Mouse (Mus musculus) kidney, embryonic 16.5 days (tissue): Measurements from ENCODE around the gene Daglb. TPM values are rescaled to one million over a fixed set of nuclear protein-coding genes. Genes with fewer than 3 reads are reported as not detected.

Experiments
- ATAC-seq: fragments of 200-750 bp; cut with Nextera tagmentation; 2 replicates; pipeline ENCODE4 v1.8.0; 2017; ENCODE audit warnings: moderate TSS enrichment; ENCODE audit not compliant: low FRiP score, low TSS enrichment
- H3K27ac ChIP-seq: fragments of 300-500 bp; sonication (generic); 2 replicates; pipeline ENCODE4 v1.5.1; 2014; ENCODE audit warnings: low read length
- H3K27me3 ChIP-seq: fragments of 300-500 bp; sonication (generic); 2 replicates; pipeline ENCODE4 v1.6.1; 2014; ENCODE audit warnings: low read length, control low read depth, mixed read lengths; ENCODE audit not compliant: insufficient read depth
- H3K36me3 ChIP-seq: fragments of 300-500 bp; sonication (generic); 2 replicates; pipeline ENCODE4 v1.6.1; 2014; ENCODE audit warnings: low read length, control low read depth, mixed read lengths; ENCODE audit not compliant: insufficient read depth
- H3K4me1 ChIP-seq: fragments of 300-500 bp; sonication (generic); 2 replicates; pipeline ENCODE4 v1.6.1; 2014; ENCODE audit warnings: low read length, control low read depth, mixed read lengths; ENCODE audit not compliant: insufficient read depth
- H3K4me2 ChIP-seq: fragments of 300-500 bp; sonication (generic); replicated peaks from 2 replicates; pipeline ENCODE4 v1.6.1; 2014; ENCODE audit warnings: low read depth, low read length
- H3K4me3 ChIP-seq: fragments of 300-500 bp; sonication (generic); 2 replicates; pipeline ENCODE4 v1.5.1; 2014; ENCODE audit warnings: mild to moderate bottlenecking, low read length
- H3K9ac ChIP-seq: fragments of 300-500 bp; sonication (generic); replicated peaks from 2 replicates; pipeline ENCODE4 v1.6.1; 2014; ENCODE audit warnings: low read length
- H3K9me3 ChIP-seq: fragments of 300-500 bp; sonication (generic); 2 replicates; pipeline ENCODE4 v1.6.1; 2016; ENCODE audit warnings: low read length, control low read depth
- whole genome bisulfite sequencing: fragments of 180-500 bp; shearing (Covaris S2); extraction: QIAGEN DNeasy Blood & Tissue Kit; methylation state at CpG from one replicate; pipeline ENCODE4 v1.1.7; 2014; 5-methylcytosine and 5-hydroxymethylcytosine counted together
- polyA plus RNA-seq: library from polyadenylated mRNA; unstranded; fragments of >200 nt; fragmentation: Nextera tagmentation; extraction: Ambion mirVana; gene quantifications from 2 replicates; pipeline ENCODE4 v1.2.1, GENCODE M21; 2015

Gene Daglb
- polyA plus RNA-seq, 1 experiment from 2014 or later = 9.0 TPM

DNA sequence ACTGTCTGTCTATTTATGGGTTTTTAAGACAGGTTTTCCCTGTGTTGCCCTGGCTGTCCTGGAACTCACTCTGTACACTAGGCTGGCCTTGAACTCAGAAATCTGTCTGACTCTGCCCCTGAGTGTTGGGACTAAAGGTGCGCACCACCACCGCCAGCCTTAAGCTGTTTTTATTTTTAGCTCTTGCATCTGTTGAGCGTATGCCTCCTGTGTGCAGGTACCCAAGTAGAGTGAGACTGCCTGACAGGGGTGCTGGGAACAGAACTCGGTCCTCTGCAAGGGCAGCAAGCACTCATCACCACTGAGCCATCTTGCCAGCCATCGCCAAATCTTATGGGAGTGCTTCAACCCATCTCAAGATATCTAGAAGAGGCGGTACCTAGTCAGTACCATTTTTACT is 11.6 kb downstream of the Daglb start:
- Histone ChIP-seq H3K36me3 (peaks cover 20% of the 10 kb centered on the region; the same call in 1 of the 2 replicates), H3K4me3 (no peak overlapping the region), H3K9me3 (no peaks in the 10 kb centered on the region), H3K4me2 (no peak overlapping the region), H3K4me1 (no peaks in the 10 kb centered on the region), H3K27ac (no peak overlapping the region), H3K27me3 (no peaks in the 10 kb centered on the region), H3K9ac (no peak overlapping the region)
- no peak for ATAC-seq
- 96% methylated on average over 6 of the region's 6 CpGs for WGBS

DNA sequence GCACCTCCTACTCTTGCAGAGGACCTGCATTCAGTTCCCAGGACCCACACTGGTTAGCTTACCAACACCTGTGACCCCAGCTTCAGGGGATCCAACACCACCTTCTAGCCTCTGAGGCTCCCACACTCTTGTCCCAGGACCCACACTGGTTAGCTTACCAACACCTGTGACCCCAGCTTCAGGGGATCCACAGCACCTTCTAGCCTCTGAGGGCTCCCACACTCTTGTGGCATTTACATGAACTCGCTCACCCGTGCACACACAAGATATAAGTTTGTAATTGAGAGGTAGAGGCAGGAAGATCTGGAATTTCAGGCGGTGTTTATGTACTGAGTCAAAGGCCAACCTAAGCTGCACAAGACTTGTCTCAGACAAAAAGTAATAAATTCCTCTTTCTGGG is 13.5 kb downstream of the Daglb start:
- Histone ChIP-seq H3K4me3 (no peak overlapping the region), H3K36me3 (peaks cover 19% of the 10 kb centered on the region; the same call in 1 of the 2 replicates), H3K9ac (no peak overlapping the region), H3K4me2 (no peak overlapping the region), H3K27me3 (no peaks in the 10 kb centered on the region), H3K9me3 (no peaks in the 10 kb centered on the region), H3K4me1 (no peaks in the 10 kb centered on the region), H3K27ac (no peak overlapping the region)
- WGBS = 73% methylated on average over 3 of the region's 3 CpGs
- ATAC-seq = no peak

DNA sequence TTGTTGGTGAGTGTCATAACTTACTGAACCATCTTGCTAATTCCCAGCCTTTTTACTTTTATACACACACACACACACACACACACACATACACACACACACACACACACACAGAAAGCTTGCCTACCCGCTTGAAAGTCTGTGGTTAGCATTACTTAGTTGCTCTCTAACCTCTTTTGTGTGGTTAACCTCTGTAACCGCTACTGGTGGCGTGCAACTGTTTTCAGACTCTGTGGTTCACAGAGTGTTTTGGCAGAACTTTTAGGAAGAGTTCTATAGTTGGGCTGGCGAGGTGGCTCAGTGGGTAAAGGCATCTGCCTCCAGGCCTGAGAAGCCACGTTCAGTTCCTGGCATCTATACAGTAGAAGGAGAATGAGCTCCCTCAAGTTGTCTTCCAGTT is 20.6 kb downstream of the Daglb start:
- Histone ChIP-seq H3K27ac (no peak overlapping the region), H3K27me3 (no peaks in the 10 kb centered on the region), H3K9me3 (no peaks in the 10 kb centered on the region), H3K4me1 (no peaks in the 10 kb centered on the region), H3K9ac (no peak overlapping the region), H3K4me2 (no peak overlapping the region), H3K36me3 (0 out of 2 replicates have a peak, but pooled peaks cover 2% of the 10 kb centered on the region), H3K4me3 (no peak overlapping the region)
- WGBS = 86% methylated on average over 5 of the region's 5 CpGs
- no peak for ATAC-seq

DNA sequence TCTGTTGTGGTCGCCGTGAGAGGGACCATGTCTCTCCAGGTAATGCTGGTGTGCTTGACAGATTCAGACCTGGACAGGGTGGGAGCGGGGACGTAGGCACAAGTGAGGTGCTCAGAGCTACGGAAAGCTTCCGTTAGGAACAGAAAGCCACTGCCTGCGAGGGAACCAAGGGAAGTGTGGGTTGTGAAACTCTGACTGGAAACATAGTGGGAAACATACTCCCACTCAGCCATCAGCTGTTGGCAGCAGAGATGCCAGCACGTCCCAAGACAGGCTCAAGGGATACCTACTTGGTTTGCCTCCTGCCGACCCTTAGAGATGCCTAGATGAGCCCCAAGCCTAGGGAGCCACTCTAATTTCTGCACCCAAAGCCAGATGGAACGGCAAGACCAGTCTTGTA is 22.8 kb downstream of the Daglb start:
- Histone ChIP-seq H3K9me3 (no peaks in the 10 kb centered on the region), H3K27me3 (no peaks in the 10 kb centered on the region)
- 92% methylated on average over 10 of the region's 10 CpGs for WGBS

DNA sequence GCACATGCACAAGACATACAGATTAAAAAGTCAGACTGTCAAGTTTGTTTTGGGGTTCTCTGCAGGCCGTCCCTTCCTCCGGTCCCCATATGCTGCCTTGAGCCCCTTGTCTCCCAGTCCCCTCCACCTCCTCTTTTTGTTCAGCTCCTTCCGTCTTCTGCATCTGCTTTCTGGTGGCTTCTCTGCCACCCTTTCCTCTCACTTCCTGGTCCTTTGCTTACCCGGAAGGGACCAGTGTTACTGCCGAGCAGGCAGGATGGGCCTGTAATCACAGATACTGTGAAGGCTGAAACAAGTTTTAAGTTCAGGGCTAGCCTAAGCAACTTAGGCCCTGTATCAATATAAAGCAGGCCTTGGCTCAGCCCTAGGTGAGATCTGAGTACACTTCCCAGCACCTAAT is 23.6 kb downstream of the Daglb start:
- ATAC-seq = no peak
- H3K4me1 ChIP-seq = no peaks in the 10 kb centered on the region
- H3K27me3 ChIP-seq = no peaks in the 10 kb centered on the region
- no peak overlapping the region for H3K27ac ChIP-seq
- no peak overlapping the region for H3K4me2 ChIP-seq
- H3K4me3 ChIP-seq = no peak overlapping the region
- H3K36me3 ChIP-seq = 0 out of 2 replicates have a peak, but pooled peaks cover 2% of the 10 kb centered on the region
- H3K9ac ChIP-seq = no peak overlapping the region
- 93% methylated on average over 5 of the region's 5 CpGs for WGBS
- no peaks in the 10 kb centered on the region for H3K9me3 ChIP-seq

More for the DNA sequence above, 22.8 kb downstream of the Daglb start:
- no peak overlapping the region for H3K27ac ChIP-seq
- no peak overlapping the region for H3K4me2 ChIP-seq
- H3K9ac ChIP-seq = no peak overlapping the region
- no peaks in the 10 kb centered on the region for H3K4me1 ChIP-seq
- 0 out of 2 replicates have a peak, but pooled peaks cover 2% of the 10 kb centered on the region for H3K36me3 ChIP-seq
- ATAC-seq = no peak
- no peak overlapping the region for H3K4me3 ChIP-seq

DNA sequence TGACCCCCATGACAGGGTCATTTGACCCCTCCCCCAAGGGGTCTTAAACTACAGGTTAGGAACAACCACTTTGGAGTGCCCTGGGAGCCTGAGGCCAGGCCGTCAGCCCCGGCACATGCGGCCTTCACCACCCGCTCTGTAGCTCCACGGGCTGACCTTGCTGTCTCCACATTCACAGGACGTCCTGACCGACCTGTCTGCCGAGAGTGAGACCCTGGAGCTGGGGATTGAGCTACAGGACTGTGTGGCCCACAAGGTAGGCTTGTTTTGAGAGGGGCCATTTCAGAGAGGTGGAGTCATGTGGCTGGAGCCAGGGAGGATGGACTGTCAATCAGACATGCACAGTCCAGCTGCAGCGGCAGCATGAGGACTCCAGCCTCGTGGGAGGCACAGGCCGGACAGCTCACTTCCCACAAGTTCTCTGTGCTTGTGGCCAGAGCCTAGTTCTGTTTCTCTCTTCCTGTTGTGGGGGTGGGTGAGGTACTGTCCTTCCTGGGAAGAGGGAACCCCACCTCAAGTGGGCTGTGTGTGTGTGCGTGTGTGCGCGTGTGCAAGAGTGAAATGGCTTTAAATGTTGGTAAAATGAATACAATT is 25.5 kb downstream of the Daglb start:
- WGBS = 73% methylated on average over 14 of the region's 14 CpGs
- no peak overlapping the region for H3K27ac ChIP-seq
- ATAC-seq = no peak
- no peaks in the 10 kb centered on the region for H3K27me3 ChIP-seq
- H3K4me3 ChIP-seq = no peak overlapping the region
- no peaks in the 10 kb centered on the region for H3K36me3 ChIP-seq
- no peaks in the 10 kb centered on the region for H3K4me1 ChIP-seq
- no peaks in the 10 kb centered on the region for H3K9me3 ChIP-seq
- no peak overlapping the region for H3K4me2 ChIP-seq
- no peak overlapping the region for H3K9ac ChIP-seq

DNA sequence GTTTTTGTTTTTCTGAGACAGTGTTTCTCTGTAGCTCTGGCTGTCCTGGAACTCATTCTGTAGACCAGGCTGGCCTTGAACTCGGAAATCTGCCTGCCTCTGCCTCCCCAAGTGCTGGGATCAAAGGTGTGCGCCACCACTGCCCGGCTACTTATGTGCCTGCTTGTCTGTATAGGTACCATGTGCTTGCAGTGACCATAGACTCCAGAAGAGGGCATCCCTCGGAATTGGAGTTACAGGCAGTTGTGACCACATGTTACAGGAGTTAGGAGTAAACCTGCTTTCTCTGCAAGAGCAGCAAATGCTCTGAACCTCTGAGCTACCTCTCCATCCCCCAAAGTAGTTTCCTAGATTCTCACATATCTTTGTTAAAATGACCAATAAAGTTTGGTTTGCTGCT is 27.4 kb downstream of the Daglb start:
- 92% methylated on average over 4 of the region's 4 CpGs for WGBS
- no peak for ATAC-seq
- no peak overlapping the region for H3K27ac ChIP-seq
- H3K4me1 ChIP-seq = no peaks in the 10 kb centered on the region
- H3K9me3 ChIP-seq = no peaks in the 10 kb centered on the region
- 0 out of 2 replicates have a peak, but pooled peaks cover 3% of the 10 kb centered on the region for H3K36me3 ChIP-seq
- H3K4me2 ChIP-seq = no peak overlapping the region
- H3K4me3 ChIP-seq = no peak overlapping the region
- H3K9ac ChIP-seq = no peak overlapping the region
- H3K27me3 ChIP-seq = no peaks in the 10 kb centered on the region

DNA sequence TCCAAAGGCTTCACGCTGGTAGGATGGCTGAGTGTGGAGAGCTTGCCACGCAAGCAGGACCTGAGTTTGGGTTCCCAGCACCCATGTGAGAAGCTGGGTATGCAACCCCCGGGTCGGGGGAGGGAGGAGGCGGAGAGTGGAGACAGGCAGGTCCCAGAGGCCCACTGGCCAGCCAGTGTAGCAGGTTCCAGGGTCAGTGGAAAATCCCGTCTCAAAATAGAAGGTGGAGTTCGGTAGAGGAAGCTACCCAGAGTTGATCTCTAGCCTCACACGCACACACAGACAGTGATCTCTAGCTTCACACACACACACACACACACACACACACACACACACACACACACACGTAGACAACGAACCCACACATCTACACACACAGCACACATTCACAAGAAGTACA is 28.8 kb downstream of the Daglb start:
- WGBS = 86% methylated on average over 10 of the region's 10 CpGs
- H3K36me3 ChIP-seq = 0 out of 2 replicates have a peak, but pooled peaks cover 3% of the 10 kb centered on the region
- no peak overlapping the region for H3K27ac ChIP-seq
- H3K9ac ChIP-seq = no peak overlapping the region
- H3K9me3 ChIP-seq = no peaks in the 10 kb centered on the region
- H3K27me3 ChIP-seq = no peaks in the 10 kb centered on the region
- H3K4me2 ChIP-seq = no peak overlapping the region
- ATAC-seq = no peak
- H3K4me3 ChIP-seq = no peak overlapping the region
- no peaks in the 10 kb centered on the region for H3K4me1 ChIP-seq

DNA sequence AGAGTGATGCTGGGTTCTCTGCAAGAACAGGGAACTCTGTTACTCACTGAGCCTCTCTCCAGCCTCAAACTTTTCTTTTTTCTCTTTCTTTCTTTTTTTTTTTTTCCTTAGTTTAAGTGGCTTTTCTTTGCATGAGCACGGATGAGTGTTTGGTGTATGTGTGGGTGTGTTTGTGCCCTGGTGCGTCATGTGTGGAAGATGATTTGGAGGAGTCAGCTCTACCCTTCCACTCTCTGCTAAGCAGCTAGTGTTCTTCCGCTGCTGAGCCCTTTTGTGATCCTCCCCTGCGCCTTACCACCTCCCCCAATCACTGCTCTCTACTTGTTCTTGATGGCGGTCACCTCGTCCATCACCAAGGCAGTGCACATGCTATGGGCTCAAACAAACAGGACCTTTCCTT is 31.3 kb downstream of the Daglb start:
- 85% methylated on average over 6 of the region's 6 CpGs for WGBS
- Histone ChIP-seq H3K4me2 (no peak overlapping the region), H3K36me3 (0 out of 2 replicates have a peak, but pooled peaks cover 4% of the 10 kb centered on the region), H3K27me3 (no peaks in the 10 kb centered on the region), H3K4me1 (no peaks in the 10 kb centered on the region), H3K27ac (no peak overlapping the region), H3K9ac (no peak overlapping the region), H3K4me3 (no peak overlapping the region), H3K9me3 (no peaks in the 10 kb centered on the region)
- ATAC-seq = no peak

DNA sequence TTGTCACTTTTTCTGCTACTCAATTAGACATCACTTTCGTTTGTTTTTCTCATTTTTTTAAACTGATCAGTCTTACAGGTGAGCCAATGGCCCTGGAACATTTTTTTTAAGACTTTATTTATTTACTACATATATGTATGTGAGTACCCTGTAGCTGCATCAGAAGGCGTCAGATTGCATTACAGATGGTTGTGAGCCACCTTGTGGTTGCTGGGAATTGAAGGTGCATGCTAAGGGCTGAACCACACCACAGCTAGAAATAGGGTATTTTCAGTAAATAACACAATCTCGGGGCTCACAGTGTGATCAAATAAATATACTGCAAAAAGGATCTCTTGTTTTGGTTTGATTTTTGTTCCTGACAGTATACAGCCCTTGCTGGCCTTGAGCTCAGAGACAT is 33.1 kb downstream of the Daglb start:
- no peaks in the 10 kb centered on the region for H3K4me1 ChIP-seq
- H3K4me2 ChIP-seq = no peak overlapping the region
- H3K9ac ChIP-seq = no peak overlapping the region
- no peak overlapping the region for H3K4me3 ChIP-seq
- 76% methylated on average over 3 of the region's 3 CpGs for WGBS
- ATAC-seq = no peak
- no peak overlapping the region for H3K27ac ChIP-seq
- H3K36me3 ChIP-seq = 0 out of 2 replicates have a peak, but pooled peaks cover 8% of the 10 kb centered on the region
- H3K9me3 ChIP-seq = no peaks in the 10 kb centered on the region
- no peaks in the 10 kb centered on the region for H3K27me3 ChIP-seq
